ENCODE assay signal across 8 mouse cellular contexts in genomic region chr6:71125043-71125893, GRCm38 (mm10). TPM values are rescaled to one million over a fixed set of nuclear protein-coding genes. Genes with fewer than 3 reads are reported as not detected.
DNase-seq lines count a peak whose midpoint lies in the region; ATAC-seq and TF ChIP-seq lines count a peak whose summit lies in the region.

No protein-coding gene starts in this region.

- H3K4me2 ChIP-seq in heart, embryonic 15.5 days = no peak overlapping the region
- H3K4me2 ChIP-seq in kidney, postnatal 0 days (ENCODE audit: low read length) = no peak overlapping the region
- H3K4me2 ChIP-seq in liver, embryonic 11.5 days = no peak overlapping the region
- no peak overlapping the region for H3K4me2 ChIP-seq in neural tube, embryonic 13.5 days
- H3K4me2 ChIP-seq in stomach, postnatal 0 days (replicated peaks; ENCODE audit: low read depth) = no peak overlapping the region

- TF ChIP-seq EP300 in stomach, postnatal 0 days (optimal IDR thresholded peaks at IDR 0.05) = no peak

- no peak overlapping the region for H3K27ac ChIP-seq in heart, embryonic 15.5 days
- no peak overlapping the region for H3K27ac ChIP-seq in kidney, postnatal 0 days
- no peak overlapping the region for H3K27ac ChIP-seq in liver, embryonic 11.5 days (ENCODE audit: low read depth, low read length)
- no peak overlapping the region for H3K27ac ChIP-seq in neural tube, embryonic 13.5 days (replicated peaks)
- no peak overlapping the region for H3K27ac ChIP-seq in stomach, postnatal 0 days (replicated peaks)

- TF ChIP-seq CTCF in E14TG2a.4 (conservative IDR thresholded peaks at IDR 0.05; ENCODE audit: low read length) = peak; percentile 89
- peak; percentile 86 for TF ChIP-seq CTCF in brain, embryonic 14.5 days (IDR thresholded peaks at IDR 0.05; ENCODE audit: borderline replicate concordance, extremely low read depth, insufficient read depth, insufficient read length)
- peak; percentile 94 for TF ChIP-seq CTCF in kidney, postnatal 0 days (IDR thresholded peaks at IDR 0.05; ENCODE audit: low read depth)
- TF ChIP-seq CTCF in stomach, postnatal 0 days (IDR thresholded peaks at IDR 0.05; ENCODE audit: low read depth) = peak; percentile 95

- H3K9ac ChIP-seq in heart, embryonic 15.5 days = no peak overlapping the region
- H3K9ac ChIP-seq in kidney, postnatal 0 days (ENCODE audit: low read depth, low read length) = no peak overlapping the region
- no peak overlapping the region for H3K9ac ChIP-seq in liver, embryonic 11.5 days (ENCODE audit: low read depth, low read length)
- no peak overlapping the region for H3K9ac ChIP-seq in neural tube, embryonic 13.5 days
- H3K9ac ChIP-seq in stomach, postnatal 0 days (ENCODE audit: low read length) = no peak overlapping the region

- DNase-seq in brain, embryonic 14.5 days (ENCODE audit: low read depth) = peak; percentile 89
- DNase-seq in kidney, postnatal 0 days (ENCODE audit: low spot score) = peak; percentile 91
- DNase-seq in liver, embryonic 11.5 days (ENCODE audit: low spot score) = peak; percentile 64
- peak; percentile 87 for DNase-seq in stomach, postnatal 0 days (ENCODE audit: low spot score)

- H3K4me3 ChIP-seq in E14TG2a.4 (replicated peaks; ENCODE audit: low read length) = no peak overlapping the region
- no peak overlapping the region for H3K4me3 ChIP-seq in heart, embryonic 15.5 days
- H3K4me3 ChIP-seq in kidney, postnatal 0 days (replicated peaks; ENCODE audit: low read depth, low read length) = no peak overlapping the region
- H3K4me3 ChIP-seq in liver, embryonic 11.5 days (ENCODE audit: low read depth, low read length) = no peak overlapping the region
- H3K4me3 ChIP-seq in neural tube, embryonic 13.5 days = no peak overlapping the region
- H3K4me3 ChIP-seq in stomach, postnatal 0 days (ENCODE audit: low read depth, low read length) = no peak overlapping the region

- peaks cover 3% of the 10 kb centered on the region; the same call in 1 of the 2 replicates for H3K27me3 ChIP-seq in E14TG2a.4 (ENCODE audit: insufficient read depth, low read length)
- H3K27me3 ChIP-seq in heart, embryonic 15.5 days = no peaks in the 10 kb centered on the region
- no peaks in the 10 kb centered on the region for H3K27me3 ChIP-seq in kidney, postnatal 0 days (ENCODE audit: insufficient read depth, low read length)
- H3K27me3 ChIP-seq in liver, embryonic 11.5 days (replicated peaks; ENCODE audit: control insufficient read depth, insufficient read depth, low read length) = no peaks in the 10 kb centered on the region
- H3K27me3 ChIP-seq in neural tube, embryonic 13.5 days = no peaks in the 10 kb centered on the region
- no peaks in the 10 kb centered on the region for H3K27me3 ChIP-seq in stomach, postnatal 0 days (ENCODE audit: control insufficient read depth, insufficient read depth, low read length)

- WGBS in heart, embryonic 15.5 days = 7% methylated on average over 3 of the region's 3 CpGs
- 2% methylated on average over 3 of the region's 3 CpGs for WGBS in kidney, postnatal 0 days
- WGBS in liver, embryonic 11.5 days = 8% methylated on average over 3 of the region's 3 CpGs
- WGBS in neural tube, embryonic 13.5 days = 1% methylated on average over 3 of the region's 3 CpGs
- 4% methylated on average over 3 of the region's 3 CpGs for WGBS in stomach, postnatal 0 days

- H3K4me1 ChIP-seq in E14TG2a.4 (replicated peaks; ENCODE audit: low read depth, low read length) = peaks cover 6% of the 10 kb centered on the region
- no peaks in the 10 kb centered on the region for H3K4me1 ChIP-seq in heart, embryonic 15.5 days (replicated peaks)
- no peaks in the 10 kb centered on the region for H3K4me1 ChIP-seq in kidney, postnatal 0 days (replicated peaks; ENCODE audit: insufficient read depth, low read length)
- H3K4me1 ChIP-seq in liver, embryonic 11.5 days (replicated peaks; ENCODE audit: control insufficient read depth, insufficient read depth, low read length) = no peaks in the 10 kb centered on the region
- no peaks in the 10 kb centered on the region for H3K4me1 ChIP-seq in neural tube, embryonic 13.5 days (replicated peaks)
- no peaks in the 10 kb centered on the region for H3K4me1 ChIP-seq in stomach, postnatal 0 days (replicated peaks; ENCODE audit: control insufficient read depth, insufficient read depth)

- no peaks in the 10 kb centered on the region for H3K36me3 ChIP-seq in E14TG2a.4 (ENCODE audit: insufficient read depth, low read length)
- no peaks in the 10 kb centered on the region for H3K36me3 ChIP-seq in heart, embryonic 15.5 days
- no peaks in the 10 kb centered on the region for H3K36me3 ChIP-seq in kidney, postnatal 0 days (ENCODE audit: insufficient read depth, low read length)
- H3K36me3 ChIP-seq in liver, embryonic 11.5 days (ENCODE audit: control insufficient read depth, insufficient read depth, low read length) = no peaks in the 10 kb centered on the region
- no peaks in the 10 kb centered on the region for H3K36me3 ChIP-seq in neural tube, embryonic 13.5 days
- no peaks in the 10 kb centered on the region for H3K36me3 ChIP-seq in stomach, postnatal 0 days (ENCODE audit: control insufficient read depth, insufficient read depth, low read length)

- peak; percentile 64; the same call in 1 of the 2 replicates for ATAC-seq in erythroid progenitor cell, adult 5-6 weeks (replicated peaks; ENCODE audit: low FRiP score, poor library complexity, severe bottlenecking)
- 0 out of 2 replicates have a peak, but pooled peaks have one; percentile 58 for ATAC-seq in heart, embryonic 15.5 days (replicated peaks; ENCODE audit: insufficient number of reproducible peaks, insufficient read depth, low FRiP score, low read depth)
- peak; percentile 66 for ATAC-seq in kidney, postnatal 0 days (replicated peaks; ENCODE audit: low FRiP score, low read depth)
- 0 out of 2 replicates have a peak, but pooled peaks have one; percentile 34 for ATAC-seq in liver, embryonic 11.5 days (replicated peaks; ENCODE audit: low FRiP score)
- peak; percentile 52; the same call in 1 of the 2 replicates for ATAC-seq in neural tube, embryonic 13.5 days (ENCODE audit: low read depth)
- peak; percentile 78 for ATAC-seq in stomach, postnatal 0 days (ENCODE audit: low FRiP score, low TSS enrichment)

- TF ChIP-seq POLR2A in brain, embryonic 14.5 days (IDR thresholded peaks at IDR 0.05; ENCODE audit: borderline replicate concordance, extremely low read depth, insufficient read depth, insufficient read length, poor library complexity, severe bottlenecking) = no peak

- H3K9me3 ChIP-seq in E14TG2a.4 (ENCODE audit: low read length) = no peaks in the 10 kb centered on the region
- no peaks in the 10 kb centered on the region for H3K9me3 ChIP-seq in heart, embryonic 15.5 days (replicated peaks)
- no peaks in the 10 kb centered on the region for H3K9me3 ChIP-seq in kidney, postnatal 0 days (replicated peaks; ENCODE audit: low read length)
- H3K9me3 ChIP-seq in liver, embryonic 11.5 days (ENCODE audit: control insufficient read depth, low read length) = no peaks in the 10 kb centered on the region
- no peaks in the 10 kb centered on the region for H3K9me3 ChIP-seq in neural tube, embryonic 13.5 days
- no peaks in the 10 kb centered on the region for H3K9me3 ChIP-seq in stomach, postnatal 0 days (ENCODE audit: control insufficient read depth, low read length)

RNA-seq across cellular contexts. Expression of gene Thnsl2, which starts 19.0 kb away (rescaled TPM):
- 3.0 TPM in 2 replicates for polyA plus RNA-seq in brain, embryonic 14.5 days (2012; rRNA removed)
- not detected in 2 replicates for total RNA-seq in erythroid progenitor cell, adult 5-6 weeks (2015; ENCODE audit: low replicate concordance)
- not detected in 2 replicates for total RNA-seq in erythroid progenitor cell, adult 5-6 weeks (2017; ENCODE audit: low replicate concordance)
- 4.2 and 6.9 TPM in 2 replicates for polyA plus RNA-seq in heart, embryonic 15.5 days (2015; fragmentation: Nextera tagmentation; extraction: Ambion mirVana)
- polyA plus RNA-seq in kidney, postnatal 0 days (2015; fragmentation: Nextera tagmentation; extraction: Ambion mirVana) = 99.3 and 110 TPM in 2 replicates
- 5.8 and 7.6 TPM in 2 replicates for polyA plus RNA-seq in liver, embryonic 11.5 days (2014; fragmentation: Nextera tagmentation; extraction: Ambion mirVana)
- polyA plus RNA-seq in neural tube, embryonic 13.5 days (2015; fragmentation: Nextera tagmentation; extraction: Ambion mirVana) = 4.5 and 4.9 TPM in 2 replicates
- polyA plus RNA-seq in stomach, postnatal 0 days (2015; fragmentation: Nextera tagmentation; extraction: Ambion mirVana) = 10.0 TPM in 2 replicates
